ENCODE assay signal across 16 mouse cellular contexts in genomic region chrX:13691865-13692264, GRCm38 (mm10). TPM values are rescaled to one million over a fixed set of nuclear protein-coding genes. Genes with fewer than 3 reads are reported as not detected.
DNase-seq lines count a peak whose midpoint lies in the region; ATAC-seq and TF ChIP-seq lines count a peak whose summit lies in the region.
"Had no signal": no experiment of that assay in that cellular context is flagged by ENCODE, and none has a peak within 500 bp of the region (broad histone marks: within the 10 kb centered on the region; RNA-seq: fewer than 3 reads in every experiment).

No protein-coding gene starts in this region.

- no peak for TF ChIP-seq EP300 in liver, embryonic 14.5 days (IDR thresholded peaks at IDR 0.05; ENCODE audit: low read depth)
- no peak for TF ChIP-seq EP300 in CH12.LX (IDR thresholded peaks at IDR 0.05; ENCODE audit: low read length)

- H3K9ac ChIP-seq in liver, embryonic 14.5 days (replicated peaks) = no peak overlapping the region
- no peak overlapping the region for H3K9ac ChIP-seq in CH12.LX (ENCODE audit: insufficient read depth, low read depth)
- H3K9ac ChIP-seq: embryonic facial prominence, embryonic 12.5 days; forebrain, embryonic 15.5 days; hindbrain, embryonic 15.5 days; limb, embryonic 13.5 days had no signal

- no peak for TF ChIP-seq POLR2A in CH12.LX (IDR thresholded peaks at IDR 0.05; ENCODE audit: low read depth, low read length)

- no peak overlapping the region for H3K4me3 ChIP-seq in liver, embryonic 14.5 days (ENCODE audit: insufficient read depth in 1 of 2, low read depth in 2 of 2, low read length in 2 of 2)
- H3K4me3 ChIP-seq in CH12.LX (replicated peaks in 1 of 3; ENCODE audit: low read depth in 2 of 3, low read length in 2 of 3, poor library complexity in 1 of 3) = no peak overlapping the region
- H3K4me3 ChIP-seq: embryonic facial prominence, embryonic 12.5 days; forebrain, embryonic 15.5 days; hindbrain, embryonic 15.5 days; limb, embryonic 13.5 days had no signal

- WGBS in liver, embryonic 14.5 days (ENCODE audit: insufficient replicate concordance) = 52% methylated on average over 4 of the region's 4 CpGs

- no peak overlapping the region for H3K27ac ChIP-seq in liver, embryonic 14.5 days
- H3K27ac ChIP-seq in CH12.LX (ENCODE audit: insufficient read depth, low read depth) = no peak overlapping the region
- H3K27ac ChIP-seq: embryonic facial prominence, embryonic 12.5 days; forebrain, embryonic 15.5 days; hindbrain, embryonic 15.5 days; limb, embryonic 13.5 days had no signal

- peak; percentile 10; the same call in 1 of the 2 replicates for TF ChIP-seq CTCF in liver, embryonic 14.5 days (IDR thresholded peaks at IDR 0.05; ENCODE audit: low read depth)
- peak in 1 of 2 experiments; percentile 68; a peak in 2 of 4 replicates for TF ChIP-seq CTCF in CH12.LX (conservative IDR thresholded peaks at IDR 0.05 in 1 of 2, IDR thresholded peaks at IDR 0.05 in 1 of 2; ENCODE audit: low read depth in 2 of 2, low read length in 2 of 2)

- no peak overlapping the region for H3K4me2 ChIP-seq in liver, embryonic 14.5 days (ENCODE audit: low read depth)
- H3K4me2 ChIP-seq in CH12.LX (ENCODE audit: insufficient read depth, low read depth, poor library complexity, severe bottlenecking) = no peak overlapping the region
- H3K4me2 ChIP-seq: embryonic facial prominence, embryonic 12.5 days; forebrain, embryonic 15.5 days; hindbrain, embryonic 15.5 days; limb, embryonic 13.5 days had no signal

- H3K9me3 ChIP-seq in liver, embryonic 14.5 days (ENCODE audit: control insufficient read depth, low read length) = no peaks in the 10 kb centered on the region
- no peaks in the 10 kb centered on the region for H3K9me3 ChIP-seq in CH12.LX (replicated peaks; ENCODE audit: low read length)
- H3K9me3 ChIP-seq: embryonic facial prominence, embryonic 12.5 days; forebrain, embryonic 15.5 days; hindbrain, embryonic 15.5 days; limb, embryonic 13.5 days had no signal

- H3K79me2 ChIP-seq in CH12.LX (replicated peaks; ENCODE audit: control insufficient read depth, extremely low read depth, insufficient read depth, poor library complexity, severe bottlenecking) = no peaks in the 10 kb centered on the region

- DNase-seq in frontal cortex, postnatal 25 days (ENCODE audit: low spot score in 2 of 2) = no peak
- DNase-seq in liver, embryonic 14.5 days (ENCODE audit: low read depth in 3 of 3, low spot score in 3 of 3) = no peak
- no peak for DNase-seq in liver
- no peak for DNase-seq in CH12.LX (ENCODE audit: extremely low read depth)
- peak; percentile 13 for DNase-seq in c-Kit-positive CD71-positive TER-119-positive erythroid progenitor cells, embryonic 14.5 days (ENCODE audit: low spot score)
- no peak for DNase-seq in cerebellum, postnatal 14 days
- no peak for DNase-seq in right cerebral cortex, postnatal 4 days
- DNase-seq: cerebellum, adult 9-11 months; gastrocnemius, postnatal 36 days; kidney, postnatal 25 days; right cerebral cortex, postnatal 25 days had no signal

- no peaks in the 10 kb centered on the region for H3K4me1 ChIP-seq in liver, embryonic 14.5 days (replicated peaks; ENCODE audit: control insufficient read depth in 2 of 2, insufficient read depth in 2 of 2, low read length in 1 of 2)
- H3K4me1 ChIP-seq in CH12.LX (ENCODE audit: control insufficient read depth in 1 of 2, insufficient read depth in 2 of 2) = peaks cover 0 to 8% of the 10 kb centered on the region in 2 experiments; a peak in 2 of 4 replicates
- H3K4me1 ChIP-seq: embryonic facial prominence, embryonic 12.5 days; forebrain, embryonic 15.5 days; hindbrain, embryonic 15.5 days; limb, embryonic 13.5 days had no signal

- no peaks in the 10 kb centered on the region for H3K36me3 ChIP-seq in liver, embryonic 14.5 days (replicated peaks; ENCODE audit: control insufficient read depth, insufficient read depth, low read depth)
- H3K36me3 ChIP-seq in CH12.LX (replicated peaks in 1 of 2; ENCODE audit: control insufficient read depth in 1 of 2, insufficient read depth in 1 of 2, low read length in 1 of 2) = no peaks in the 10 kb centered on the region
- H3K36me3 ChIP-seq: embryonic facial prominence, embryonic 12.5 days; forebrain, embryonic 15.5 days; hindbrain, embryonic 15.5 days; limb, embryonic 13.5 days had no signal

- no peaks in the 10 kb centered on the region for H3K27me3 ChIP-seq in liver, embryonic 14.5 days (ENCODE audit: control insufficient read depth, insufficient read depth, low read length)
- no peaks in the 10 kb centered on the region for H3K27me3 ChIP-seq in CH12.LX (replicated peaks)
- H3K27me3 ChIP-seq: embryonic facial prominence, embryonic 12.5 days; forebrain, embryonic 15.5 days; hindbrain, embryonic 15.5 days; limb, embryonic 13.5 days had no signal

- peak; percentile 82 for TF ChIP-seq RAD21 in CH12.LX (IDR thresholded peaks at IDR 0.05; ENCODE audit: low read depth, low read length)

- dilution Hi-C loops in CH12.LX (cut with MboI; ENCODE audit: extremely low pct_ligation_motif_present, extremely low pct_unique_long_range_greater_than_20kb, low sequenced_read_pairs) = no loop called here

- ATAC-seq in frontal cortex, adult (ENCODE audit: low TSS enrichment) = peak; percentile 62
- ATAC-seq in liver, embryonic 14.5 days (ENCODE audit: insufficient read depth) = no peak
- ATAC-seq: forebrain, embryonic 15.5 days had no signal

- in situ Hi-C loops in CH12.LX (cut with MboI; ENCODE audit: low pct_ligation_motif_present, low pct_unique_long_range_greater_than_20kb, low sequenced_read_pairs) = no loop called here

TF ChIP-seq in CH12.LX, 34 proteins besides CTCF, POLR2A, EP300 and RAD21:
- peak; percentile 59 for TF ChIP-seq SMC3 (IDR thresholded peaks at IDR 0.05; ENCODE audit: low read depth, low read length)
- TF ChIP-seq MYC (IDR thresholded peaks at IDR 0.05; ENCODE audit: low read depth, low read length) = no peak
- no peak for TF ChIP-seq USF2 (conservative IDR thresholded peaks at IDR 0.05; ENCODE audit: low read depth, low read length)
- no peak for TF ChIP-seq E2F4 (IDR thresholded peaks at IDR 0.05; ENCODE audit: insufficient replicate concordance, low read depth, low read length)
- TF ChIP-seq ZC3H11A (IDR thresholded peaks at IDR 0.05; ENCODE audit: low read depth, low read length) = peak; percentile 18; the same call in 1 of the 2 replicates
- TF ChIP-seq BHLHE40 (IDR thresholded peaks at IDR 0.05; ENCODE audit: low read depth, low read length) = no peak

RNA-seq across cellular contexts. Expression of gene Gpr82, which starts 30.7 kb away (rescaled TPM):
- not detected in 2 replicates for polyA plus RNA-seq in liver, embryonic 14.5 days (2012; rRNA removed)
- polyA plus RNA-seq in liver, embryonic 14.5 days (2014; fragmentation: Nextera tagmentation; extraction: Ambion mirVana) = not detected in 2 replicates
- total RNA-seq in CH12.LX (2012; rRNA removed) (0.04 TPM in 1 of 2 replicates, not detected in the other), CH12.LX (2014; rRNA removed) (0.30 and 0.58 TPM in 2 replicates)
- 0.10 and 0.11 TPM in 2 replicates for polyA plus RNA-seq in CH12.LX (2012; ENCODE audit: insufficient read length, low read depth)
- total RNA-seq: gastrocnemius, postnatal 36 days had no signal

RNA-seq across cellular contexts. Expression of gene Gpr34, which starts 60.0 kb away (rescaled TPM):
- 0.12 and 0.13 TPM in 2 replicates for polyA plus RNA-seq in liver, embryonic 14.5 days (2012; rRNA removed)
- 0.09 and 0.56 TPM in 2 replicates for polyA plus RNA-seq in liver, embryonic 14.5 days (2014; fragmentation: Nextera tagmentation; extraction: Ambion mirVana)
- total RNA-seq in CH12.LX (2012; rRNA removed) (1.5 and 3.4 TPM in 2 replicates), CH12.LX (2014; rRNA removed) (15.7 and 17.2 TPM in 2 replicates)
- polyA plus RNA-seq in CH12.LX (2012; ENCODE audit: insufficient read length, low read depth) = 4.1 and 4.9 TPM in 2 replicates
